Mouse (Mus musculus) erythroblast, embryonic 14.5 days (primary cell): Measurements from ENCODE around the gene Parvb.

Experiments
- GATA1 ChIP-seq: IDR thresholded peaks from 2 replicates; pipeline ENCODE4 v1.6.1; 2012; ENCODE audit warnings: low read length, inconsistent platforms, mixed read lengths
- TAL1 ChIP-seq: IDR thresholded peaks from 3 replicates; pipeline ENCODE4 v1.6.1; 2012; ENCODE audit warnings: low read length, inconsistent platforms, mixed read lengths

DNA sequence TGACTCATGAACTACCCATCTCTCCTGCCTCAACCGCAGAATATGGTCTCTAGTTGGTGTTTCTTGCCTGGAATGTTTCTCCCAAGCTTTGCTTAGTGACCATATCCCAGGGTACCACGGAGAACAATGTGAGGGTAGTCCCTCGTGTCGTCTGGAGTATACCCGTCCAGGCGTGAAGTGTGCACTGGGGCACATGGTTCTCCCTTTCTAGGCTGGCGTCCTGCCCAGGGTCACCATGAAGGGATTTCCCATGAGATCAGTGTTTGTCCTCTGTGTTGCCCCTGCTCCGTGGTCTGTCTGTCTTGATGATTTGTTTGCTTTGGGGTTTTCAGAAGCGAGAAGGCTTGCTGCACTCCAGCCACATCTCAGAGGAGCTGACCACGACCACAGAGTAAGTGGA is 63.4 kb downstream of the Parvb start:
- TF ChIP-seq GATA1 (no peak), TAL1 (no peak)
